Mouse (Mus musculus): ENCODE results near the gene Ctsf. TPM values are rescaled to one million over a fixed set of nuclear protein-coding genes. Genes with fewer than 3 reads are reported as not detected.

Gene Ctsf
- polyA plus RNA-seq, 1 experiment from 2014 or later = 83.0 TPM

DNA sequence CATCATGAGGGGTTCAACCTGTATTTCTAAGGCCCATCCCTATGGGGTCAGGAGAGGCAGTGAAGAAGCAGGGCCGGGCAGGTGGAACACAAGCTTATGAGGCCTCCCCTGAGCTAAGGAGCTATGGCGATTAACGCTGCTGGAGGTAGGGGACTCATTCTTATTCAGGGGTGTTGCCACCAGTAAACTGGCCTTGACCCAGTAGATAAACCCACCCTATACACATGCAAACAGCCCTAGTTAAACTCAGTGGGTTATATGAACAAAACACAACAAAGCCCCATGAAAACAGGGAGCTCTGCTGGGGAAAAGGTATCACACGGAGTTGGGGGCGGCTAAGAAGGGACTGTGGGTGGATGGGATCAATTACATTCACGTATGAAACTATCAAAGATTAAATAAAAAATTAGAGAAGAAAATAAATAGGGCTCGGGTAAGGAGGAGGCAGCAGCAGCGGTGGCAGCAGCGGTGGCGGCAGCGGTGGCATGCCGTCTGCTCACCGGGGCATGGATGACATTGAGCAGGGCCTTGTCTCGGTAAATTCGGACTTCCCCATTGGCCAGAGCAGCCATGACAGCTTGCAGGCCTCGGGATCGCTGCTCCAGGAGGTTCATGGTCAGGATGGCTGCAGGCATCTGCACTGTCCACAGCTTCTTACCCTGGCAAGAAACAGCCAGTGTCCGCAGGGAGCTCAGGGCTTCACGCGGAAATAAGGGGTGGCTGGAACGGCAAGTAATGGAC lies 42.0 kb downstream of the Ctsf start:
- no peaks in the 10 kb centered on the region for H3K9me3 ChIP-seq
- ATAC-seq (replicated peaks) = no peak
- no peaks in the 10 kb centered on the region for H3K4me1 ChIP-seq
- peaks cover 28% of the 10 kb centered on the region; the same call in 1 of the 2 replicates for H3K36me3 ChIP-seq (replicated peaks)
- 52% methylated on average over 21 of the region's 21 CpGs for WGBS
- H3K9ac ChIP-seq = no peak overlapping the region
- H3K4me2 ChIP-seq = no peak overlapping the region
- no peaks in the 10 kb centered on the region for H3K27me3 ChIP-seq (replicated peaks)
- no peak overlapping the region for H3K4me3 ChIP-seq
- no peak overlapping the region for H3K27ac ChIP-seq

DNA sequence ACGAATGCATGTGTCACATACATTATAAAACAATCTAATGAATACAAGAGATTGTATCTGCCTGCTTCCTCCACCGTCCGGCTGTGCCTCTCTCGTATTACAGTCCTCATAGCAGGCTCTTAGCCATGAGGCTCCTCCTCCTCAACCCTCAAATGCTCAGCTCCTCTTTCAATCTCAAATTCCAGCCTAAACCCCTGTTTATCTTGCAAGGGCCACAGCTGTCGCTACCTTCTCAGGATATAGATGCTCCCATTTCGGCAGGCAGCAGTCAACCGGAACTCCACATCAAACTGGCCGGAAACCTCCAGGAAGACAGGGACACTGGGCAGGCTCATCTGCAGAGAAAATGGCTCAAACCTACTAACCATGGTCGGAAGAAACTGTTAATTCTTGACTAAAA lies 44.0 kb downstream of the Ctsf start:
- ATAC-seq (replicated peaks) = no peak
- no peak overlapping the region for H3K4me3 ChIP-seq
- no peaks in the 10 kb centered on the region for H3K27me3 ChIP-seq (replicated peaks)
- no peak overlapping the region for H3K4me2 ChIP-seq
- no peaks in the 10 kb centered on the region for H3K4me1 ChIP-seq
- no peak overlapping the region for H3K27ac ChIP-seq
- H3K9ac ChIP-seq = no peak overlapping the region
- WGBS = 89% methylated on average over 9 of the region's 9 CpGs
- peaks cover 27% of the 10 kb centered on the region; the same call in 1 of the 2 replicates for H3K36me3 ChIP-seq (replicated peaks)
- no peaks in the 10 kb centered on the region for H3K9me3 ChIP-seq

DNA sequence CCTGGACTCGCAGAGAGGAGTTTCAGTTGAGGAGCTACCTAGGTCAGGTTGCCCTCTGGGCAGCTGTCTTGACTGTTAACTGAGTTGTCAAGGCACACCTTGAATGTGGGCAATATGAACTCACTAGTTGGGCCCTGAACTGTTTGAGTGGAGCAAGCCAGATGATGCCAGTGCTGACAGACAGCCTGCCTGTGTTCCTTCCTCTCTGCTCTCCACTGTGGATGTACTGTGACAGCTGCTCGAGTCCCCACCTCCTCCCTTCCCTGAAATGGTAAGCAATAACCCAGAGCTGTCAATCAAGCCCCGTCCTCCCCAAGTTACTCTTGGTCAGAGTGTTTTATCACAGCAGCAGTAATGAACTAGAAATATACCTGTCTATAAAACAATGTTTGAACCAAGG lies 45.0 kb downstream of the Ctsf start:
- Histone ChIP-seq H3K27me3 (replicated peaks) (no peaks in the 10 kb centered on the region), H3K27ac (no peak overlapping the region), H3K4me2 (no peak overlapping the region), H3K4me1 (peaks cover under 1% of the 10 kb centered on the region; the same call in 1 of the 2 replicates), H3K36me3 (replicated peaks) (peaks cover 22% of the 10 kb centered on the region; the same call in 1 of the 2 replicates), H3K9ac (no peak overlapping the region), H3K9me3 (no peaks in the 10 kb centered on the region), H3K4me3 (no peak overlapping the region)
- no peak for ATAC-seq (replicated peaks)
- 90% methylated on average over 3 of the region's 3 CpGs for WGBS

DNA sequence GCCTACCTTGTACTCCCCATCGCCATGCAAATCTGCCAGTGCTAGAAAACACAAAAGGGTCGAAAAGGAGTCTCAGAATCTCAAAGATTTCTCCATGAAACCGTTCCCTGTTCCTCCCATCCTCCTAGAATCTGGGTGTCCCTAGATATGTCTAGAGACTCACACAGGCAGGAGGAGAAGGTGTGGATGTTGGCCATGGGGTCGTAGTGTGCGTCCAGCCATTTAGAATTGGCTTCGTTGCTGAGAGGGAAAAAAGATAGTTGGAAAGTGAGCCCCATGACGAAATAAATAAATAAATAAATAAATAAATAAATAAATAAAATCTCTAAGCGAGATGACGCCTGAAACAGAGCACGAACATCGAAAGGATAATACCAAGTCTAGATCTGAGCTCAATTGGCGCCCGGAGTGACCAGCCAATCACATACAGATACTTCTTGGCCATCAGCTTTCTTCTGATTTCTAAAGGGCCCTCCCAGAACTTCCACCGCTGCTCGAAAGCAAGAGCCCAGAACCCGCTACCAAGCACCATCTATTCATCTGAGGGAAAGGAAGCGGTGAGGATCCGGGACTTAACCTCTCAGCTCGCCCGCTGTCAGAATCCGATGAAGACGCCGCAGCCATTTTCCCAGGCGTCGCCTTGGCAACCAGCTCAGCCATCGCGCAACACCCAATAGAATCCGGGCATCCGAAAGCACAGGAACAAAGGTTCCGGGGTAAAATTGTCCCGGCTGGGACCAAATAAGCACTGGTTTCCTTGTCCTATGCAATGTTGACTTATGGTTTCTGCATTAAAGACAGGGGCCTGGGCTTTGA lies 51.3 kb downstream of the Ctsf start, which contains the start of gene Bbs1:
Gene Bbs1, minus strand, starts transcription at position 650 of the 816 bp plus-strand sequence.
- peak within 1 kb of the TSS; percentile 88 for H3K27ac ChIP-seq
- 6% methylated on average over 31 of the region's 31 CpGs for WGBS
- peak within 1 kb of the TSS; percentile 69 for H3K9ac ChIP-seq
- H3K4me3 ChIP-seq = peak within 1 kb of the TSS; percentile 81
- peak within 1 kb of the TSS; percentile 61 for H3K4me2 ChIP-seq
- H3K9me3 ChIP-seq = no peaks in the 10 kb centered on the region
- H3K4me1 ChIP-seq = peaks cover 15% of the 10 kb centered on the region
- peaks cover 24% of the 10 kb centered on the region for H3K36me3 ChIP-seq (replicated peaks)
- H3K27me3 ChIP-seq (replicated peaks) = no peaks in the 10 kb centered on the region
- peak; percentile 85 for ATAC-seq (replicated peaks)

DNA sequence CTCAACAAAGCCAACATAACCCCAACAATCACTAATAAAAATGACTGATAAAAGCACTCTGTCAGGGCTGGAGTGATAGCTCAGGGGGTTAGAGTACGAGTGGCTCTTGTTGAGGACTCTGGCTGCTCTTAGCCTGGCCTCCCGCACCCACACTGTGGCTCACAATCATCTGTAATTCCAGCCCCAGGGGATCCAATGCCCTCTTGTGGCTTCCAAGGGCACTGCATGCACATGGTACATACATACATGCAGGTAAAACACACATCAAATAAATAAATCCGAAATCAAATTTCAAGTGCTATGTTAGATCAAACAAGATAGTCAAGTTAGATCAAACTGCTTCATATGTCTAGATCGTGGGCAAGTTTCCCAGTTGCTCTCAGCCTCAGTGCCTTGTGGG lies 53.2 kb downstream of the Ctsf start:
- no peak overlapping the region for H3K9ac ChIP-seq
- H3K27me3 ChIP-seq (replicated peaks) = no peaks in the 10 kb centered on the region
- no peak overlapping the region for H3K4me2 ChIP-seq
- peaks cover 15% of the 10 kb centered on the region for H3K4me1 ChIP-seq
- ATAC-seq (replicated peaks) = no peak
- H3K4me3 ChIP-seq = no peak overlapping the region
- H3K36me3 ChIP-seq (replicated peaks) = peaks cover 24% of the 10 kb centered on the region
- 87% methylated on average over 4 of the region's 4 CpGs for WGBS
- no peaks in the 10 kb centered on the region for H3K9me3 ChIP-seq
- H3K27ac ChIP-seq = no peak overlapping the region

DNA sequence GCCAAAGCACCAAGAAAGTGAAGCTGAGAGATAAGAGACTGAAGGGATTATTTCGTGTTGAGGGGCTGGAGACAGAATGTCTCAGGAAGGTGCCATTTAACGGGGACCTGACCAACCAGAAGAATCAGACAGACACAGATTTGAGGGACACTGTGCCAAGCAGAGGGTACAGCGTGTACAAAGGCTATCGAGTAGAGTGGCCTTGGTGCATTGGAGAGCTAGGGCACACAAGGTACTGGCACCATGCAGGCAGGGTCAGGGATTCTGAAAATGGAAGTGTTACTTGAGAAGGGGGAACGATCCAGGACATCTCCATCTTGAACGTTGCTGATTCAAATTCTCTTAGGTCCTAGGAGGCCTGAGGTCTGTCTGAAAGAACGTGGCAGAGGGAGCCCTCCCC lies 54.4 kb downstream of the Ctsf start:
- WGBS = 91% methylated on average over 7 of the region's 7 CpGs
- H3K4me2 ChIP-seq = no peak overlapping the region
- H3K36me3 ChIP-seq (replicated peaks) = peaks cover 32% of the 10 kb centered on the region

More for the DNA sequence above, 54.4 kb downstream of the Ctsf start:
- H3K27ac ChIP-seq = no peak overlapping the region
- H3K4me1 ChIP-seq = peaks cover 15% of the 10 kb centered on the region
- no peaks in the 10 kb centered on the region for H3K27me3 ChIP-seq (replicated peaks)
- no peak overlapping the region for H3K9ac ChIP-seq
- H3K4me3 ChIP-seq = no peak overlapping the region
- H3K9me3 ChIP-seq = no peaks in the 10 kb centered on the region
- ATAC-seq (replicated peaks) = no peak

Other genes with a start within 250 kb of the Ctsf start
- 12.7 and 13.9 TPM in 2 replicates for gene Lrfn4, start 239.5 kb upstream of the Ctsf start, polyA plus RNA-seq (2015; fragmentation: Nextera tagmentation; extraction: Ambion mirVana)
- gene Rce1, start 229.5 kb upstream of the Ctsf start, polyA plus RNA-seq (2015; fragmentation: Nextera tagmentation; extraction: Ambion mirVana) = 53.7 and 54.1 TPM in 2 replicates
- gene Gm960, start 156.5 kb upstream of the Ctsf start, polyA plus RNA-seq (2015; fragmentation: Nextera tagmentation; extraction: Ambion mirVana) = 5.6 and 7.7 TPM in 2 replicates
- gene Sptbn2, start 144.0 kb upstream of the Ctsf start, polyA plus RNA-seq (2015; fragmentation: Nextera tagmentation; extraction: Ambion mirVana) = 35.2 and 39.8 TPM in 2 replicates
- 180 and 188 TPM in 2 replicates for gene Rbm4b, start 98.6 kb upstream of the Ctsf start, polyA plus RNA-seq (2015; fragmentation: Nextera tagmentation; extraction: Ambion mirVana)
- 98.0 and 98.6 TPM in 2 replicates for gene Rbm4, start 61.2 kb upstream of the Ctsf start, polyA plus RNA-seq (2015; fragmentation: Nextera tagmentation; extraction: Ambion mirVana)
- gene Gm21992, start 43.5 kb upstream of the Ctsf start, polyA plus RNA-seq (2015; fragmentation: Nextera tagmentation; extraction: Ambion mirVana) = 17.0 and 19.5 TPM in 2 replicates
- gene Rbm14, start 43.5 kb upstream of the Ctsf start, polyA plus RNA-seq (2015; fragmentation: Nextera tagmentation; extraction: Ambion mirVana) = 69.3 and 72.8 TPM in 2 replicates
- gene Ccs, start 15.8 kb upstream of the Ctsf start, polyA plus RNA-seq (2015; fragmentation: Nextera tagmentation; extraction: Ambion mirVana) = 43.9 and 44.1 TPM in 2 replicates
- gene Ccdc87, start 15.8 kb upstream of the Ctsf start, polyA plus RNA-seq (2015; fragmentation: Nextera tagmentation; extraction: Ambion mirVana) = 0.74 and 0.83 TPM in 2 replicates
- 2.2 and 2.7 TPM in 2 replicates for gene Actn3, start 22.8 kb downstream of the Ctsf start, polyA plus RNA-seq (2015; fragmentation: Nextera tagmentation; extraction: Ambion mirVana)
- 26.1 and 28.8 TPM in 2 replicates for gene Zdhhc24, start 23.5 kb downstream of the Ctsf start, polyA plus RNA-seq (2015; fragmentation: Nextera tagmentation; extraction: Ambion mirVana)
- gene Bbs1, start 51.5 kb downstream of the Ctsf start, polyA plus RNA-seq (2015; fragmentation: Nextera tagmentation; extraction: Ambion mirVana) = 11.7 and 12.1 TPM in 2 replicates
- gene Dpp3, start 73.2 kb downstream of the Ctsf start, polyA plus RNA-seq (2015; fragmentation: Nextera tagmentation; extraction: Ambion mirVana) = 125 TPM in 2 replicates
- 14.0 and 14.5 TPM in 2 replicates for gene Peli3, start 88.0 kb downstream of the Ctsf start, polyA plus RNA-seq (2015; fragmentation: Nextera tagmentation; extraction: Ambion mirVana)
- gene Mrpl11, start 107.0 kb downstream of the Ctsf start, polyA plus RNA-seq (2015; fragmentation: Nextera tagmentation; extraction: Ambion mirVana) = 91.7 and 96.4 TPM in 2 replicates
- gene Npas4, start 135.2 kb downstream of the Ctsf start, polyA plus RNA-seq (2015; fragmentation: Nextera tagmentation; extraction: Ambion mirVana) = 0.49 and 0.67 TPM in 2 replicates
- gene Slc29a2, start 168.7 kb downstream of the Ctsf start, polyA plus RNA-seq (2015; fragmentation: Nextera tagmentation; extraction: Ambion mirVana) = 12.2 and 13.6 TPM in 2 replicates
- 78.8 and 80.6 TPM in 2 replicates for gene B4gat1, start 183.7 kb downstream of the Ctsf start, polyA plus RNA-seq (2015; fragmentation: Nextera tagmentation; extraction: Ambion mirVana)
- 3.6 and 4.2 TPM in 2 replicates for gene AC124502.3, start 183.8 kb downstream of the Ctsf start, polyA plus RNA-seq (2015; fragmentation: Nextera tagmentation; extraction: Ambion mirVana)
- gene Brms1, start 186.2 kb downstream of the Ctsf start, polyA plus RNA-seq (2015; fragmentation: Nextera tagmentation; extraction: Ambion mirVana) = 40.0 and 44.4 TPM in 2 replicates
- gene Rin1, start 195.4 kb downstream of the Ctsf start, polyA plus RNA-seq (2015; fragmentation: Nextera tagmentation; extraction: Ambion mirVana) = 0.91 and 1.6 TPM in 2 replicates
- 19.7 and 24.2 TPM in 2 replicates for gene Cd248, start 212.9 kb downstream of the Ctsf start, polyA plus RNA-seq (2015; fragmentation: Nextera tagmentation; extraction: Ambion mirVana)
- 20.3 and 21.2 TPM in 2 replicates for gene Tmem151a, start 230.4 kb downstream of the Ctsf start, polyA plus RNA-seq (2015; fragmentation: Nextera tagmentation; extraction: Ambion mirVana)
- gene Yif1a, start 233.4 kb downstream of the Ctsf start, polyA plus RNA-seq (2015; fragmentation: Nextera tagmentation; extraction: Ambion mirVana) = 43.4 and 55.8 TPM in 2 replicates
- gene Cnih2, start 243.4 kb downstream of the Ctsf start, polyA plus RNA-seq (2015; fragmentation: Nextera tagmentation; extraction: Ambion mirVana) = 480 and 492 TPM in 2 replicates